Mouse (Mus musculus): Measurements from ENCODE around the gene Pnn.

GRCm38 (mm10) chr12:59053166-59053565 is 13.5 kb upstream of the Pnn start:
- TF ChIP-seq POLR2A (IDR thresholded peaks at IDR 0.05; ENCODE audit: low read depth, low read length) = no peak
- TF ChIP-seq CTCF (conservative IDR thresholded peaks at IDR 0.05; ENCODE audit: insufficient read depth, insufficient read length, low read depth, low read length) = no peak

Data from kidney, adult 2 months (tissue).